Mouse (Mus musculus) MEL (cell line): Measurements from ENCODE around the gene Olfr1385.

Source experiments
- CTCF ChIP-seq, 3 experiments: IDR thresholded peaks in 2 of 3; conservative IDR thresholded peaks in 1 of 3; 2 replicates each; pipeline ENCODE4 v1.5.1; 2011 to 2012; ENCODE audit warnings: low read length in 3 of 3, low read depth in 2 of 3, mild to moderate bottlenecking in 2 of 3, improper control_type of control experiment in 1 of 3, inconsistent platforms in 1 of 3, mixed read lengths in 1 of 3, moderate library complexity in 1 of 3; ENCODE audit not compliant: control insufficient read depth in 1 of 3, insufficient read depth in 1 of 3, poor library complexity in 1 of 3, severe bottlenecking in 1 of 3
- POLR2A ChIP-seq, 2 experiments: IDR thresholded peaks; 2 replicates each; pipeline ENCODE4 v1.6.1; 2011 to 2012; ENCODE audit warnings: low read length in 2 of 2, mild to moderate bottlenecking in 2 of 2, control low read depth in 1 of 2, improper control_type of control experiment in 1 of 2, low read depth in 1 of 2, moderate library complexity in 1 of 2; ENCODE audit not compliant: control insufficient read depth in 1 of 2, insufficient read depth in 1 of 2, poor library complexity in 1 of 2
- TBP ChIP-seq: IDR thresholded peaks from 2 replicates; pipeline ENCODE4 v1.8.0; 2011; ENCODE audit warnings: low read depth, low read length, improper control_type of control experiment
- ZC3H11A ChIP-seq: IDR thresholded peaks from 2 replicates; pipeline ENCODE4 v1.6.1; 2012; ENCODE audit warnings: low read depth, mild to moderate bottlenecking, inconsistent platforms, low read length, improper control_type of control experiment

- TF ChIP-seq TBP (no peak), POLR2A (IDR thresholded peaks at IDR 0.05; ENCODE audit: control insufficient read depth in 1 of 2, insufficient read depth in 1 of 2, low read depth in 1 of 2, low read length in 2 of 2, poor library complexity in 1 of 2) (no peak), ZC3H11A (no peak), CTCF (IDR thresholded peaks at IDR 0.05 in 2 of 3, conservative IDR thresholded peaks at IDR 0.05 in 1 of 3; ENCODE audit: control insufficient read depth in 1 of 3, insufficient read depth in 1 of 3, low read depth in 2 of 3, low read length in 3 of 3, poor library complexity in 1 of 3, severe bottlenecking in 1 of 3) (no peak)
Observed at GRCm38 (mm10) chr11:49527947-49528346, 39.1 kb downstream of the Olfr1385 start, which contains the start of gene Olfr1382.
